Mouse (Mus musculus): Measurements from ENCODE around the gene Tbca. TPM values are rescaled to one million over a fixed set of nuclear protein-coding genes. Genes with fewer than 3 reads are reported as not detected.

Gene Tbca
- total RNA-seq, 1 experiment, result 244 TPM

- Histone ChIP-seq H3K9me3 (ENCODE audit: control insufficient read depth, insufficient read depth, low read depth, low read length) (no peaks in the 10 kb centered on the region), H3K4me1 (ENCODE audit: control insufficient read depth in 2 of 2, insufficient read depth in 2 of 2, low read length in 2 of 2, poor library complexity in 1 of 2) (peaks cover 0 to 2% of the 10 kb centered on the region in 2 experiments; a peak in 3 of 4 replicates), H3K9ac (ENCODE audit: insufficient read depth, low read depth, low read length, poor library complexity, severe bottlenecking) (no peak overlapping the region), H3K4me3 (ENCODE audit: insufficient read depth in 1 of 2, low read depth in 1 of 2, low read length in 2 of 2, poor library complexity in 1 of 2, severe bottlenecking in 1 of 2) (no peak overlapping the region), H3K27ac (ENCODE audit: insufficient read depth, low read depth, low read length, poor library complexity, severe bottlenecking) (no peak overlapping the region), H3K36me3 (ENCODE audit: control insufficient read depth, insufficient read depth, low read length, poor library complexity, severe bottlenecking) (peaks cover 3% of the 10 kb centered on the region; the same call in 1 of the 2 replicates)
- DNase-seq (ENCODE audit: low read depth, low spot score), result no peak
- no peak for TF ChIP-seq CHD2 (IDR thresholded peaks at IDR 0.05; ENCODE audit: low read depth, low read length)
- TF ChIP-seq HCFC1 (IDR thresholded peaks at IDR 0.05; ENCODE audit: borderline replicate concordance, insufficient read depth, low read length), result no peak
- no peak for TF ChIP-seq ZC3H11A (IDR thresholded peaks at IDR 0.05; ENCODE audit: borderline replicate concordance, low read depth, low read length)
- no peak for TF ChIP-seq ZNF384 (IDR thresholded peaks at IDR 0.05; ENCODE audit: low read depth, low read length)
- TF ChIP-seq MAFK (IDR thresholded peaks at IDR 0.05; ENCODE audit: insufficient read depth, low read depth, low read length), result no peak
- in situ Hi-C loops (cut with MboI; ENCODE audit: low sequenced_read_pairs in 2 of 2, unreplicated experiment in 2 of 2), result no loop called here
Measured at GRCm38 (mm10) chr13:94827847-94828246, 39.1 kb downstream of the Tbca start.

- H3K9ac ChIP-seq (ENCODE audit: insufficient read depth, low read depth, low read length, poor library complexity, severe bottlenecking), result no peak overlapping the region
- H3K27ac ChIP-seq (ENCODE audit: insufficient read depth, low read depth, low read length, poor library complexity, severe bottlenecking), result no peak overlapping the region
- TF ChIP-seq ZC3H11A (IDR thresholded peaks at IDR 0.05; ENCODE audit: borderline replicate concordance, low read depth, low read length) (no peak), CHD2 (IDR thresholded peaks at IDR 0.05; ENCODE audit: low read depth, low read length) (no peak), ZNF384 (IDR thresholded peaks at IDR 0.05; ENCODE audit: low read depth, low read length) (no peak), HCFC1 (IDR thresholded peaks at IDR 0.05; ENCODE audit: borderline replicate concordance, insufficient read depth, low read length) (no peak), MAFK (IDR thresholded peaks at IDR 0.05; ENCODE audit: insufficient read depth, low read depth, low read length) (no peak)
- H3K36me3 ChIP-seq (ENCODE audit: control insufficient read depth, insufficient read depth, low read length, poor library complexity, severe bottlenecking), result peaks cover 7% of the 10 kb centered on the region
- no peaks in the 10 kb centered on the region for H3K9me3 ChIP-seq (ENCODE audit: control insufficient read depth, insufficient read depth, low read depth, low read length)
- in situ Hi-C loops (cut with MboI; ENCODE audit: low sequenced_read_pairs in 2 of 2, unreplicated experiment in 2 of 2), result no loop called here
- no peak for DNase-seq (ENCODE audit: low read depth, low spot score)
- H3K4me1 ChIP-seq (ENCODE audit: control insufficient read depth in 2 of 2, insufficient read depth in 2 of 2, low read length in 2 of 2, poor library complexity in 1 of 2), result no peaks in the 10 kb centered on the region
- H3K4me3 ChIP-seq (ENCODE audit: insufficient read depth in 1 of 2, low read depth in 1 of 2, low read length in 2 of 2, poor library complexity in 1 of 2, severe bottlenecking in 1 of 2), result no peak overlapping the region
Measured at GRCm38 (mm10) chr13:94838047-94838720, 49.5 kb downstream of the Tbca start.

GRCm38 (mm10) chr13:94838756-94839337, 50.1 kb downstream of the Tbca start:
- H3K27ac ChIP-seq (ENCODE audit: insufficient read depth, low read depth, low read length, poor library complexity, severe bottlenecking), result no peak overlapping the region
- H3K4me3 ChIP-seq (ENCODE audit: insufficient read depth in 1 of 2, low read depth in 1 of 2, low read length in 2 of 2, poor library complexity in 1 of 2, severe bottlenecking in 1 of 2), result no peak overlapping the region
- peaks cover 0 to 2% of the 10 kb centered on the region in 2 experiments; a peak in 2 of 4 replicates for H3K4me1 ChIP-seq (ENCODE audit: control insufficient read depth in 2 of 2, insufficient read depth in 2 of 2, low read length in 2 of 2, poor library complexity in 1 of 2)
- H3K9me3 ChIP-seq (ENCODE audit: control insufficient read depth, insufficient read depth, low read depth, low read length), result no peaks in the 10 kb centered on the region
- in situ Hi-C loops (cut with MboI; ENCODE audit: low sequenced_read_pairs in 2 of 2, unreplicated experiment in 2 of 2), result no loop called here
- TF ChIP-seq ZNF384 (IDR thresholded peaks at IDR 0.05; ENCODE audit: low read depth, low read length) (no peak), ZC3H11A (IDR thresholded peaks at IDR 0.05; ENCODE audit: borderline replicate concordance, low read depth, low read length) (no peak), MAFK (IDR thresholded peaks at IDR 0.05; ENCODE audit: insufficient read depth, low read depth, low read length) (no peak), CHD2 (IDR thresholded peaks at IDR 0.05; ENCODE audit: low read depth, low read length) (no peak), HCFC1 (IDR thresholded peaks at IDR 0.05; ENCODE audit: borderline replicate concordance, insufficient read depth, low read length) (no peak)
- no peak for DNase-seq (ENCODE audit: low read depth, low spot score)
- no peak overlapping the region for H3K9ac ChIP-seq (ENCODE audit: insufficient read depth, low read depth, low read length, poor library complexity, severe bottlenecking)
- H3K36me3 ChIP-seq (ENCODE audit: control insufficient read depth, insufficient read depth, low read length, poor library complexity, severe bottlenecking), result peaks cover 7% of the 10 kb centered on the region

- Histone ChIP-seq H3K9me3 (ENCODE audit: control insufficient read depth, insufficient read depth, low read depth, low read length) (no peaks in the 10 kb centered on the region), H3K27ac (ENCODE audit: insufficient read depth, low read depth, low read length, poor library complexity, severe bottlenecking) (no peak overlapping the region), H3K4me3 (ENCODE audit: insufficient read depth in 1 of 2, low read depth in 1 of 2, low read length in 2 of 2, poor library complexity in 1 of 2, severe bottlenecking in 1 of 2) (no peak overlapping the region), H3K36me3 (ENCODE audit: control insufficient read depth, insufficient read depth, low read length, poor library complexity, severe bottlenecking) (peaks cover 5% of the 10 kb centered on the region), H3K9ac (ENCODE audit: insufficient read depth, low read depth, low read length, poor library complexity, severe bottlenecking) (no peak overlapping the region), H3K4me1 (ENCODE audit: control insufficient read depth in 2 of 2, insufficient read depth in 2 of 2, low read length in 2 of 2, poor library complexity in 1 of 2) (peaks cover 0 to 2% of the 10 kb centered on the region in 2 experiments; a peak in 2 of 4 replicates)
- TF ChIP-seq HCFC1 (IDR thresholded peaks at IDR 0.05; ENCODE audit: borderline replicate concordance, insufficient read depth, low read length) (no peak), CHD2 (IDR thresholded peaks at IDR 0.05; ENCODE audit: low read depth, low read length) (no peak), ZNF384 (IDR thresholded peaks at IDR 0.05; ENCODE audit: low read depth, low read length) (no peak), ZC3H11A (IDR thresholded peaks at IDR 0.05; ENCODE audit: borderline replicate concordance, low read depth, low read length) (no peak), MAFK (IDR thresholded peaks at IDR 0.05; ENCODE audit: insufficient read depth, low read depth, low read length) (no peak)
- in situ Hi-C loops (cut with MboI; ENCODE audit: low sequenced_read_pairs in 2 of 2, unreplicated experiment in 2 of 2), result no loop called here
- no peak for DNase-seq (ENCODE audit: low read depth, low spot score)
Measured at GRCm38 (mm10) chr13:94843236-94843635, 54.5 kb downstream of the Tbca start.

Data from ES-E14 (cell line).